Mouse (Mus musculus) ES-E14 (cell line): Measurements from ENCODE around the gene 1700025C18Rik.

Experiments used
- CHD2 ChIP-seq: IDR thresholded peaks from 2 replicates; pipeline ENCODE4 v1.6.1; 2014; ENCODE audit warnings: mild to moderate bottlenecking, low read depth, low read length, inconsistent platforms
- HCFC1 ChIP-seq: IDR thresholded peaks from 2 replicates; pipeline ENCODE4 v1.6.1; 2012; ENCODE audit warnings: low read length, inconsistent platforms, borderline replicate concordance; ENCODE audit not compliant: insufficient read depth
- MAFK ChIP-seq: IDR thresholded peaks from 2 replicates; pipeline ENCODE4 v1.6.1; 2014; ENCODE audit warnings: mild to moderate bottlenecking, low read depth, low read length, inconsistent platforms; ENCODE audit not compliant: insufficient read depth
- ZNF384 ChIP-seq: IDR thresholded peaks from 2 replicates; pipeline ENCODE4 v1.6.1; 2012; ENCODE audit warnings: low read depth, low read length, inconsistent platforms

- TF ChIP-seq MAFK (no peak), CHD2 (no peak), ZNF384 (no peak), HCFC1 (no peak)
These were observed 35.4 kb downstream of the 1700025C18Rik start, which contains the start of gene Cd40 for GRCm38 (mm10) chr2:165054888-165055852.
